Mouse (Mus musculus): ENCODE measurements around the gene Ttll10. TPM values are rescaled to one million over a fixed set of nuclear protein-coding genes. Genes with fewer than 3 reads are reported as not detected.

Gene Ttll10
- polyA plus RNA-seq, 1 experiment from 2014 or later = not detected

GRCm38 (mm10) chr4:156034301-156034700, 24.9 kb downstream of the Ttll10 start:
- no peaks in the 10 kb centered on the region for H3K9me3 ChIP-seq (replicated peaks)
- ATAC-seq = no peak
- 47% methylated on average over 4 of the region's 4 CpGs for WGBS
- H3K36me3 ChIP-seq (ENCODE audit: poor library complexity, severe bottlenecking) = no peaks in the 10 kb centered on the region
- H3K4me1 ChIP-seq = peaks cover 29% of the 10 kb centered on the region
- no peak overlapping the region for H3K9ac ChIP-seq
- H3K27me3 ChIP-seq = peaks cover 26% of the 10 kb centered on the region
- H3K4me2 ChIP-seq = no peak overlapping the region
- no peak overlapping the region for H3K4me3 ChIP-seq
- no peak overlapping the region for H3K27ac ChIP-seq

- Histone ChIP-seq H3K27me3 (peaks cover 26% of the 10 kb centered on the region), H3K9me3 (replicated peaks) (no peaks in the 10 kb centered on the region), H3K4me3 (no peak overlapping the region), H3K4me2 (no peak overlapping the region), H3K27ac (no peak overlapping the region), H3K9ac (no peak overlapping the region), H3K4me1 (peaks cover 29% of the 10 kb centered on the region), H3K36me3 (ENCODE audit: poor library complexity, severe bottlenecking) (no peaks in the 10 kb centered on the region)
- 57% methylated on average over 6 of the region's 6 CpGs for WGBS
- ATAC-seq = no peak
Measured at GRCm38 (mm10) chr4:156033476-156034119, 25.6 kb downstream of the Ttll10 start.

GRCm38 (mm10) chr4:156032856-156033255, 26.4 kb downstream of the Ttll10 start:
- H3K4me3 ChIP-seq = no peak overlapping the region
- 93% methylated on average over 4 of the region's 4 CpGs for WGBS
- H3K27ac ChIP-seq = no peak overlapping the region
- peaks cover 29% of the 10 kb centered on the region for H3K4me1 ChIP-seq
- no peak for ATAC-seq
- H3K27me3 ChIP-seq = peaks cover 26% of the 10 kb centered on the region
- H3K9me3 ChIP-seq (replicated peaks) = no peaks in the 10 kb centered on the region
- H3K9ac ChIP-seq = no peak overlapping the region
- no peak overlapping the region for H3K4me2 ChIP-seq
- peaks cover 7% of the 10 kb centered on the region for H3K36me3 ChIP-seq (ENCODE audit: poor library complexity, severe bottlenecking)

GRCm38 (mm10) chr4:156031593-156032391, 27.4 kb downstream of the Ttll10 start:
- no peaks in the 10 kb centered on the region for H3K9me3 ChIP-seq (replicated peaks)
- H3K27me3 ChIP-seq = peaks cover 26% of the 10 kb centered on the region
- H3K4me1 ChIP-seq = peaks cover 29% of the 10 kb centered on the region
- WGBS = 2% methylated on average over 24 of the region's 24 CpGs
- ATAC-seq = peak; percentile 92
- peak overlapping the region; percentile 80 for H3K27ac ChIP-seq
- peaks cover 9% of the 10 kb centered on the region for H3K36me3 ChIP-seq (ENCODE audit: poor library complexity, severe bottlenecking)
- H3K9ac ChIP-seq = peak overlapping the region; percentile 55
- H3K4me2 ChIP-seq = peak overlapping the region; percentile 63
- peak overlapping the region; percentile 44 for H3K4me3 ChIP-seq

- peak overlapping the region; percentile 63 for H3K4me2 ChIP-seq
- H3K4me3 ChIP-seq = peak overlapping the region; percentile 44
- peaks cover 12% of the 10 kb centered on the region for H3K36me3 ChIP-seq (ENCODE audit: poor library complexity, severe bottlenecking)
- ATAC-seq = no peak; the same call in 1 of the 2 replicates
- peak overlapping the region; percentile 55 for H3K9ac ChIP-seq
- peak overlapping the region; percentile 80; the same call in 1 of the 2 replicates for H3K27ac ChIP-seq
- peaks cover 29% of the 10 kb centered on the region for H3K4me1 ChIP-seq
- WGBS = 8% methylated on average over 7 of the region's 7 CpGs
- no peaks in the 10 kb centered on the region for H3K9me3 ChIP-seq (replicated peaks)
- H3K27me3 ChIP-seq = peaks cover 25% of the 10 kb centered on the region
Measured at GRCm38 (mm10) chr4:156031255-156031592, 28.0 kb downstream of the Ttll10 start.

- Histone ChIP-seq H3K27me3 (peaks cover 20% of the 10 kb centered on the region), H3K27ac (no peak overlapping the region), H3K4me2 (peak overlapping the region; percentile 63), H3K9me3 (replicated peaks) (no peaks in the 10 kb centered on the region), H3K4me3 (peak overlapping the region; percentile 44), H3K4me1 (peaks cover 29% of the 10 kb centered on the region), H3K9ac (peak overlapping the region; percentile 55), H3K36me3 (ENCODE audit: poor library complexity, severe bottlenecking) (peaks cover 17% of the 10 kb centered on the region)
- WGBS = 72% methylated on average over 9 of the region's 9 CpGs
- ATAC-seq = peak; percentile 13; the same call in 1 of the 2 replicates
Measured at GRCm38 (mm10) chr4:156030651-156031118, 28.5 kb downstream of the Ttll10 start.

- 92% methylated on average over 7 of the region's 7 CpGs for WGBS
- H3K4me2 ChIP-seq = no peak overlapping the region
- H3K27me3 ChIP-seq = no peaks in the 10 kb centered on the region
- no peak overlapping the region for H3K4me3 ChIP-seq
- peaks cover 17% of the 10 kb centered on the region for H3K36me3 ChIP-seq (ENCODE audit: poor library complexity, severe bottlenecking)
- ATAC-seq = no peak
- no peak overlapping the region for H3K27ac ChIP-seq
- no peak overlapping the region for H3K9ac ChIP-seq
- peaks cover 26% of the 10 kb centered on the region for H3K4me1 ChIP-seq
- H3K9me3 ChIP-seq (replicated peaks) = no peaks in the 10 kb centered on the region
Measured at GRCm38 (mm10) chr4:156028580-156028979, 30.6 kb downstream of the Ttll10 start.

GRCm38 (mm10) chr4:156026013-156026412, 33.2 kb downstream of the Ttll10 start, which contains the start of gene Tnfrsf18:
Tnfrsf18 (plus strand) TSS chr4:156026164.
- Histone ChIP-seq H3K4me1 (peaks cover 10% of the 10 kb centered on the region), H3K9me3 (replicated peaks) (no peaks in the 10 kb centered on the region), H3K27ac (no peak within 1 kb of the TSS), H3K27me3 (no peaks in the 10 kb centered on the region), H3K36me3 (ENCODE audit: poor library complexity, severe bottlenecking) (peaks cover 17% of the 10 kb centered on the region), H3K9ac (no peak within 1 kb of the TSS), H3K4me3 (no peak within 1 kb of the TSS), H3K4me2 (no peak within 1 kb of the TSS)
- no peak for ATAC-seq
- WGBS = 57% methylated on average over 4 of the region's 4 CpGs

GRCm38 (mm10) chr4:156024184-156024583, 35.0 kb downstream of the Ttll10 start:
- no peak overlapping the region for H3K9ac ChIP-seq
- H3K36me3 ChIP-seq (ENCODE audit: poor library complexity, severe bottlenecking) = peaks cover 17% of the 10 kb centered on the region
- WGBS = 93% methylated on average over 7 of the region's 7 CpGs
- ATAC-seq = no peak
- H3K4me1 ChIP-seq = no peaks in the 10 kb centered on the region
- H3K4me2 ChIP-seq = no peak overlapping the region
- no peak overlapping the region for H3K4me3 ChIP-seq
- H3K9me3 ChIP-seq (replicated peaks) = no peaks in the 10 kb centered on the region
- no peaks in the 10 kb centered on the region for H3K27me3 ChIP-seq
- H3K27ac ChIP-seq = no peak overlapping the region

GRCm38 (mm10) chr4:156023520-156023919, 35.7 kb downstream of the Ttll10 start:
- no peak overlapping the region for H3K9ac ChIP-seq
- no peak overlapping the region for H3K27ac ChIP-seq
- H3K27me3 ChIP-seq = no peaks in the 10 kb centered on the region
- no peaks in the 10 kb centered on the region for H3K4me1 ChIP-seq
- peaks cover 16% of the 10 kb centered on the region for H3K36me3 ChIP-seq (ENCODE audit: poor library complexity, severe bottlenecking)
- no peak overlapping the region for H3K4me3 ChIP-seq
- no peaks in the 10 kb centered on the region for H3K9me3 ChIP-seq (replicated peaks)
- no peak overlapping the region for H3K4me2 ChIP-seq
- WGBS = 80% methylated on average over 9 of the region's 9 CpGs
- ATAC-seq = no peak

- 0 out of 2 replicates have a peak, but pooled peaks cover 7% of the 10 kb centered on the region for H3K36me3 ChIP-seq (ENCODE audit: poor library complexity, severe bottlenecking)
- H3K9me3 ChIP-seq (replicated peaks) = no peaks in the 10 kb centered on the region
- H3K4me1 ChIP-seq = no peaks in the 10 kb centered on the region
- H3K4me3 ChIP-seq = no peak overlapping the region
- WGBS = 85% methylated on average over 9 of the region's 9 CpGs
- H3K27ac ChIP-seq = no peak overlapping the region
- no peak overlapping the region for H3K4me2 ChIP-seq
- no peak for ATAC-seq
- H3K9ac ChIP-seq = no peak overlapping the region
- no peaks in the 10 kb centered on the region for H3K27me3 ChIP-seq
Measured at GRCm38 (mm10) chr4:156021942-156022419, 37.2 kb downstream of the Ttll10 start.

- H3K27me3 ChIP-seq = no peaks in the 10 kb centered on the region
- H3K27ac ChIP-seq = no peak overlapping the region
- WGBS = 93% methylated on average over 3 of the region's 3 CpGs
- H3K4me2 ChIP-seq = no peak overlapping the region
- no peak for ATAC-seq
- H3K4me1 ChIP-seq = no peaks in the 10 kb centered on the region
- H3K4me3 ChIP-seq = no peak overlapping the region
- H3K9me3 ChIP-seq (replicated peaks) = no peaks in the 10 kb centered on the region
- H3K9ac ChIP-seq = no peak overlapping the region
- peaks cover 8% of the 10 kb centered on the region; the same call in 1 of the 2 replicates for H3K36me3 ChIP-seq (ENCODE audit: poor library complexity, severe bottlenecking)
Measured at GRCm38 (mm10) chr4:156021381-156021780, 37.8 kb downstream of the Ttll10 start.
